Mouse (Mus musculus) CD4-positive, CD25-positive, alpha-beta regulatory T cell, adult 2 months (primary cell): Measurements from ENCODE around the gene Olfr513.

Source experiments
- DNase-seq: peaks from one replicate; pipeline ENCODE4 v3.0.0-alpha.2; 2012; ENCODE audit warnings: low read depth, low spot score

The Olfr513 gene

DNA sequence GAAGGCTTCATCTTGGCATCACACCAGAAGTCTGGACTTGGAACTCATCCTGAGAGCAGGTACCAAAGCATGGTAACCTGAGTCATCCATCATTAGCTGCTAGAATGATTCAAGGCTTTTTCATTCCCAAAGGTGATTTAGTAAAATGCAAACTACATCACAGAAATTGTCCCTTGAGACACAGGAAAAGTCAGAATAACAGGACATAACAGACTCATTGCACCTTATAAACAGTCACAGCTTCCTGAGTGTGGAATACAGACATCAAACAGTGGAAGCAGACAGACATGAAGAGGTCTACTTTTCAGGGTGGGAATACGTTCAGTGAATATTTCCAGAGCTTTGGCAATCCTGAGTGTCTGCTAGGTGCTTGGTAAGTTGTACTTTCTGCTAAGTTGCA lies at the start of gene Olfr513:
TSS of gene Olfr513 (plus strand) at position 301 of the 400 bp plus-strand sequence.
- DNase-seq: no peak

- DNase-seq: no peak
Measured at GRCm38 (mm10) chr7:108713020-108713419, 37.8 kb upstream of the Olfr513 start, which contains the start of gene Olfr512. Gene Olfr512 (plus strand): TSS chr7:108713320.

DNA sequence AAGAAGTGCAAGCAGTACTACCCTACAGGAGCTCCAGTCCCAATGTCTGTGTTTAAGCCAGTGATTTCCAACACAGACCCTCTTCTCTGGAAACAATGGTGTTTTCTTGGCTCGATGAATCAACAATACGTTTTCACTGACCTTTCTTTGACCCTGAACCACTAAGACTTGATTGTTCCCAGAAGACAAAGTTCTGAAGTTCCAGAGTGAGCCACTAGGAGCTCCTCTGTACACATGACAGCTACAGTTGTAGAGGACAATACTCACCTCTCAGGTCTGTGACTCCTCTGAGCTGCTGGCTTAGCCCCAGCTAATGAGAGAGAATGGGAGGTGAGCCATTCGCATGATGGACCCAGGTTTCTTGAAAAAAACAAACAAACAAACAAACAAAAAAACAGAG lies 9.6 kb downstream of the Olfr513 start:
- no peak for DNase-seq

GRCm38 (mm10) chr7:108797205-108797933 lies 46.6 kb downstream of the Olfr513 start:
- DNase-seq: no peak
